Mouse (Mus musculus) myocyte (in vitro differentiated cells): ENCODE measurements at regions not wholly inside any gene's neighbourhood (a gene's known extent, or its start where the extent isn't known, plus 50 kb on each side); places are given as distances from the start of the nearest gene placed in this dataset.
"Not testable (repeated sequence)": the region's sequence is repeated elsewhere in the genome, so short reads cannot be mapped to it uniquely, and the experiment has no call there.

ENCODE experiments used
- H3K27me3 ChIP-seq: one replicate; pipeline ENCODE4 v1.6.1; 2011; ENCODE audit not compliant: control insufficient read depth, insufficient read depth, insufficient read length
- H3K36me3 ChIP-seq: one replicate; pipeline ENCODE4 v1.6.1; 2011; ENCODE audit not compliant: control insufficient read depth, insufficient read depth
- H3K4me2 ChIP-seq: one replicate; pipeline ENCODE4 v1.6.1; 2011; ENCODE audit warnings: low read depth, control low read depth
- H3K4me3 ChIP-seq: one replicate; pipeline ENCODE4 v1.5.1; 2011; ENCODE audit warnings: mild to moderate bottlenecking, control low read depth, moderate library complexity
- H3K79me2 ChIP-seq: one replicate; pipeline ENCODE4 v1.6.1; 2011; ENCODE audit not compliant: control insufficient read depth, insufficient read depth
- H3ac ChIP-seq: one replicate; pipeline ENCODE4 v1.6.1; 2011; ENCODE audit not compliant: control insufficient read depth, insufficient read length
- CEBPB ChIP-seq: IDR thresholded peaks from 2 replicates; pipeline ENCODE4 v1.6.1; 2011; ENCODE audit warnings: mild to moderate bottlenecking, moderate library complexity; ENCODE audit not compliant: poor library complexity, insufficient read depth, severe bottlenecking
- E2F4 ChIP-seq: IDR thresholded peaks from one replicate; pipeline ENCODE4 v1.6.1; 2011; ENCODE audit warnings: mild to moderate bottlenecking, control low read depth, moderate library complexity; ENCODE audit not compliant: insufficient read depth
- MAX ChIP-seq: IDR thresholded peaks from one replicate; pipeline ENCODE4 v1.6.1; 2011; ENCODE audit warnings: low read depth, mild to moderate bottlenecking, control low read depth
- MYOD1 ChIP-seq, 3 experiments: IDR thresholded peaks; one replicate each; pipeline ENCODE4 v1.6.1; 2011; ENCODE audit warnings: control low read depth in 2 of 3, low read depth in 2 of 3, mild to moderate bottlenecking in 2 of 3, moderate library complexity in 1 of 3; ENCODE audit not compliant: insufficient read length in 2 of 3, control insufficient read depth in 1 of 3
- MYOG ChIP-seq, 3 experiments: IDR thresholded peaks; one replicate each; pipeline ENCODE4 v1.6.1; 2011; ENCODE audit warnings: control low read depth in 2 of 3, low read depth in 2 of 3, mild to moderate bottlenecking in 2 of 3; ENCODE audit not compliant: insufficient read length in 2 of 3, control insufficient read depth in 1 of 3, insufficient read depth in 1 of 3
- POLR2A ChIP-seq: IDR thresholded peaks from one replicate; pipeline ENCODE4 v1.6.1; 2011; ENCODE audit warnings: low read depth, mild to moderate bottlenecking, control low read depth, moderate library complexity; ENCODE audit not compliant: insufficient read length
- POLR2AphosphoS2 ChIP-seq: IDR thresholded peaks from one replicate; pipeline ENCODE4 v1.6.1; 2011; ENCODE audit warnings: low read depth, control low read depth; ENCODE audit not compliant: insufficient read length
- REST ChIP-seq: IDR thresholded peaks from one replicate; pipeline ENCODE4 v1.6.1; 2011; ENCODE audit warnings: mild to moderate bottlenecking, control low read depth, moderate library complexity; ENCODE audit not compliant: insufficient read depth, insufficient read length
- SRF ChIP-seq: IDR thresholded peaks from one replicate; pipeline ENCODE4 v1.6.1; 2011; ENCODE audit warnings: low read depth; ENCODE audit not compliant: control insufficient read depth, insufficient read length
- TCF12 ChIP-seq: IDR thresholded peaks from one replicate; pipeline ENCODE4 v1.6.1; 2011; ENCODE audit warnings: mild to moderate bottlenecking, control low read depth; ENCODE audit not compliant: poor library complexity, insufficient read depth, severe bottlenecking
- TCF3 ChIP-seq: IDR thresholded peaks from one replicate; pipeline ENCODE4 v1.6.1; 2011; ENCODE audit warnings: low read depth, control low read depth; ENCODE audit not compliant: insufficient read length
- USF1 ChIP-seq: IDR thresholded peaks from one replicate; pipeline ENCODE4 v1.6.1; 2011; ENCODE audit warnings: low read depth, mild to moderate bottlenecking, control low read depth, moderate library complexity

- Histone ChIP-seq H3K36me3 (no peaks in the 10 kb centered on the region), H3K4me2 (no peak overlapping the region), H3K27me3 (no peaks in the 10 kb centered on the region), H3ac (no peak overlapping the region), H3K4me3 (no peak overlapping the region), H3K79me2 (no peaks in the 10 kb centered on the region)
- TF ChIP-seq POLR2AphosphoS2: no peak
- no peak for TF ChIP-seq USF1
- no peak for TF ChIP-seq POLR2A
- TF ChIP-seq REST: no peak
- TF ChIP-seq SRF: no peak
- TF ChIP-seq MYOG (IDR thresholded peaks at IDR 0.05; ENCODE audit: control insufficient read depth in 1 of 3, insufficient read depth in 1 of 3, insufficient read length in 2 of 3, low read depth in 2 of 3): no peak
- no peak for TF ChIP-seq CEBPB
- TF ChIP-seq TCF3: no peak
- TF ChIP-seq TCF12: no peak
- no peak for TF ChIP-seq E2F4
- TF ChIP-seq MAX: no peak
- no peak for TF ChIP-seq MYOD1 (IDR thresholded peaks at IDR 0.05; ENCODE audit: control insufficient read depth in 1 of 3, insufficient read length in 2 of 3, low read depth in 2 of 3)
Observed at GRCm38 (mm10) chr11:23079936-23080794, 72.8 kb downstream of the Fam161a start.

- Histone ChIP-seq H3K4me3 (no peak overlapping the region), H3K4me2 (no peak overlapping the region), H3ac (no peak overlapping the region), H3K36me3 (no peaks in the 10 kb centered on the region), H3K79me2 (no peaks in the 10 kb centered on the region), H3K27me3 (no peaks in the 10 kb centered on the region)
- no peak for TF ChIP-seq TCF12
- TF ChIP-seq REST: no peak
- TF ChIP-seq CEBPB: no peak
- TF ChIP-seq MYOD1 (IDR thresholded peaks at IDR 0.05; ENCODE audit: control insufficient read depth in 1 of 3, insufficient read length in 2 of 3, low read depth in 2 of 3): no peak
- TF ChIP-seq E2F4: no peak
- no peak for TF ChIP-seq POLR2A
- TF ChIP-seq POLR2AphosphoS2: no peak
- no peak for TF ChIP-seq TCF3
- TF ChIP-seq MYOG (IDR thresholded peaks at IDR 0.05; ENCODE audit: control insufficient read depth in 1 of 3, insufficient read depth in 1 of 3, insufficient read length in 2 of 3, low read depth in 2 of 3): no peak
- TF ChIP-seq USF1: no peak
- no peak for TF ChIP-seq SRF
- TF ChIP-seq MAX: no peak
Observed at GRCm38 (mm10) chr11:23081616-23082015, 74.3 kb downstream of the Fam161a start.

- not testable (repeated sequence) for H3K27me3 ChIP-seq, H3ac ChIP-seq, H3K79me2 ChIP-seq, H3K4me3 ChIP-seq, H3K4me2 ChIP-seq, H3K36me3 ChIP-seq
Observed at GRCm38 (mm10) chr11:23083811-23084210, 76.5 kb downstream of the Fam161a start.

- H3K4me3 ChIP-seq: no peak overlapping the region
- H3K79me2 ChIP-seq: no peaks in the 10 kb centered on the region
- H3K36me3 ChIP-seq: no peaks in the 10 kb centered on the region
- H3K27me3 ChIP-seq: no peaks in the 10 kb centered on the region
- H3ac ChIP-seq: no peak overlapping the region
- TF ChIP-seq E2F4 (no peak), CEBPB (no peak), MYOD1 (IDR thresholded peaks at IDR 0.05; ENCODE audit: control insufficient read depth in 1 of 3, insufficient read length in 2 of 3, low read depth in 2 of 3) (no peak), REST (no peak), MAX (no peak), SRF (no peak), POLR2AphosphoS2 (no peak), USF1 (no peak), POLR2A (no peak), TCF12 (no peak), MYOG (IDR thresholded peaks at IDR 0.05; ENCODE audit: control insufficient read depth in 1 of 3, insufficient read depth in 1 of 3, insufficient read length in 2 of 3, low read depth in 2 of 3) (no peak), TCF3 (no peak)
- H3K4me2 ChIP-seq: no peak overlapping the region
Observed at GRCm38 (mm10) chr11:23095287-23095686, 88.0 kb downstream of the Fam161a start.

GRCm38 (mm10) chr11:23095723-23096122, 88.4 kb downstream of the Fam161a start:
- not testable (repeated sequence) for H3K79me2 ChIP-seq, H3K4me2 ChIP-seq, H3K36me3 ChIP-seq, H3K27me3 ChIP-seq, H3ac ChIP-seq, H3K4me3 ChIP-seq
